Mouse (Mus musculus) hematopoietic stem cell, adult 5-6 weeks (primary cell): ENCODE results near the gene Zfp422. TPM values are rescaled to one million over a fixed set of nuclear protein-coding genes. Genes with fewer than 3 reads are reported as not detected.

Experiments
- ATAC-seq, 2 experiments: fragments of 125-278 bp in 1 of 2; replicated peaks in 1 of 2; 2 replicates each; pipeline ENCODE4 v1.8.0; 2016 to 2017; ENCODE audit warnings: inconsistent platforms in 2 of 2, mild to moderate bottlenecking in 2 of 2, moderate number of reproducible peaks in 2 of 2, low read depth in 1 of 2, moderate TSS enrichment in 1 of 2; ENCODE audit not compliant: low FRiP score in 2 of 2, poor library complexity in 2 of 2, severe bottlenecking in 2 of 2, insufficient read depth in 1 of 2, low TSS enrichment in 1 of 2
- total RNA-seq: library from RNA; stranded (forward); fragments of 172-1452, 232-1000 nt; gene quantifications from 2 replicates; pipeline ENCODE4 v1.2.3, GENCODE M21; 2017

Gene Zfp422
- total RNA-seq, 1 experiment from 2014 or later: 73.9 TPM

DNA sequence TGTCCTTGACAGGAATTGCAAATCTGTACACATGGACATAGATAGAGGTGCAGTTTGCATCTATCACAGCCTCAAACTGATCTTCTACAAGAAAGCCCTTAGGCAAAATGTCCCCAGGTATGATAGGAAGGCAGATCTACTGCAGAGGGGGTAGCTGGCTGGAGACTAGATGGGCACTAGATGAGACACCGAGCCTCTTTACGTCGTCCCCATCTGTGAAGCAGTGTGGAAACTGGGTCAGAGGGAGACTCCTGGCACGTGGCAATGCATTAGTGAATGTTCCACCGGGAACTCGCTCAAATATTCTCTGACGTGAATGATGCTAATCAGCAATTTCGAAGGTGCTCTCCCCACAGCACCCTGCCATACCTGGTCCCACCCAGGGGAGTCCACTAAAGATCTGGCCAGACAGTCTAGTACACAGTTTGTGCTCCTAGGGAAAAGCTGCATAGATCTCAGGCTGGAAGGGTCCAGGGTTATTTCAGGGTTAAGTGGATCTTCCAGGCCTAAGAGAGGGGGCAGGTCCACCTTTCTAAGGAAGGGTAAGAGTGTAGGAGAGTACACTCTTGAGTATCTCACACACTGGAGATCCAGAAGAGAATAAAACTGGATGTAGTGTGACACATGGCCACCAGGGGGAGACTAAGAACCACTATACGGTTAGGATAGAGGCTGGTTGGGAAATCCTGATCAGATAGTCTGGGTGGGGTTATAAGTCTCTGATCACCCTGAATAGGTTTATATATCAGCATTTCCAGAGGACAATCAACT is 25.1 kb upstream of the Zfp422 start:
- ATAC-seq: peak; percentile 46 to 63; a peak in 3 of 4 replicates

DNA sequence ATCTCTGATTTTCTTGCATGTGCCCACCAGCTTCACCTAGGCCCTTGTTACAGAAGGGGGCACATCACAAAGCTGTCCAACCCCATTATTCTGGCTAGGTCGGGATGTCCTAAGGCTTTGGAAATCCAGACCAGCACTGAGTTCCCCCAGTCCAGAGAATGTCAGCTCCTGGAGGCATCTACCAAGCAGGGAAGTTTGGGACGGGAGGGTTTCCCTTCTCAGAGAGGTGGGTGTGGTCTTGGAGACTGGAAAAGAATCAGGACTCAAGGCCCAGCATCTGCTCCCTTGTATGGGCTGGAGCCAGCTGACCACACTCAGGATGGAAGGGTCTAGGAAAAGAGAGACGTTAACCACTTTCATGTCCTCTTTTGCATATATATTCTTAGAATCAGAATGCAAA is 24.4 kb upstream of the Zfp422 start:
- ATAC-seq: no peak

DNA sequence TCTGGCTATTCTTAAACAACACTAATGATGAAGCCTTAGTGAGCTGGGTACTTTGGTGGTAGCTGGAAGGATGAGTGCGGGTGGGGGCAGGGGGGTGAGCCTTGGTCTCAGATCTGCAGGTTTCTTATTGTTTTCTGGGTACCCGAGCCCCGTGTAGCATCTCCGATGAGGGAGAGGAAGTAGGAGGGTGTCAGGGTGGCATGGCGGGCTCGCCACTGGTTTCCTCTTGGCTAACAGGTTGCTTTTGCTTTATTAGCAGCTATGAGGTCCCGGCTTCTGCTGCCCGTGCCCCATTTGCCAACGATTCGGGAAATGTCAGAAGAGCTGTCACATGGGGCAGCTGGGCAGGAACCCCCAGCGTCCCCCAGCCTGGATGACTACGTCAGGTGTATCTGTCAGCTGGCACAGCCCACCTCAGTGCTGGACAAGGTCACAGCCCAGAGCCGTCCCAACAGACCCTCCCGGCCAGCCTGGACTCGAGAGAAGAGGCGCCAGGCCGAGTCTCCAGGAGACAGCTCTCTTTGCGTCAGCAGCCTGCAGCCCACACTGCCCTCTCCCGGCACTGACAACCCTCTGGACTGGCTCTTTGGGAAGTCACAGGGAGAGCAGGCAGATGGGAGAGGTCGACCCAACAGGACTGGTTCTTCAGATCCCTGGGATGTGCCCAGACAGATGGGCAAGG is 22.8 kb upstream of the Zfp422 start:
- peak; percentile 32 to 62; a peak in 3 of 4 replicates for ATAC-seq

GRCm38 (mm10) chr6:116650406-116650805 is 21.6 kb upstream of the Zfp422 start, which contains the start of gene Depp1:
Gene Depp1 (plus strand): TSS chr6:116650609.
- peak; percentile 43 to 54 for ATAC-seq

DNA sequence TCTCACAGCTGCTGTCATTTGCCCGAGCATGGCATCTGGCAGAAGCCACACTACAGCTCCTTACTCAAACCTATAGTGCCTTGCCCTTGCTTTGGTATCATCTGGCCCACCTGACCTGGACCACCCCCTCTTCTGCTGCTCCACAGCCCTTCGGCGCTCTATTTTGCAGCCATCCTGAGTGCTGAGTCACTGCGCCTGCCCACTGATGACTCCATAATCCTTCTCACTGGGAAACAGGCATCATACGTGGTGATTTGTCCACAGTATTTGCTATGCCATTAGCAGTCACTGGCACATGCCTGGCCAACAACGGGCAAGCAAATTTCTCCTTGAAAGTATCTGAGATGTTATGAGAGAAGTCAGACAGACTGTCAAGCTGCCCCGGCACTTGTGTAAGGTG is 21.0 kb upstream of the Zfp422 start:
- ATAC-seq: 0 out of 4 replicates have a peak, but pooled peaks of 1 of the 2 experiments have one; percentile 8

DNA sequence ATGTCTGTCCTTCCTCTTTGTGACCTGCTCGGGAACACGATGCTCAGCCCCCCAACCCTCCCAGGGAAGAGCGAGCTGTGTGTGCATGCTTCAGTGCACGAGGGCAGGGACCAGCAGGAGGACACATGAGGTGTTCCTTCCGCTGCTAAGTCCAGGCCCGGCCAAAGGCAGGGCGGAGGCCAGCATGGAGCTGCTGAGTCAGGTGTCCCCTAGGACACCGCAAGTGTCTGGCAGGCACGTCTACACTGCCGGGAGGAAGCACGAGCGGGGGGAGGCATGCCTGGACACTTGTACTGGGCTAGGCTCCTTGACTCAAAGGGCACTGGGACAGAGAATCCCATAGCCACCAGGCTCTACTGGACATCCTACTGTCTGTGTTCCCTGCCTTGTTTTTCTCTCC is 19.0 kb upstream of the Zfp422 start:
- no peak for ATAC-seq

DNA sequence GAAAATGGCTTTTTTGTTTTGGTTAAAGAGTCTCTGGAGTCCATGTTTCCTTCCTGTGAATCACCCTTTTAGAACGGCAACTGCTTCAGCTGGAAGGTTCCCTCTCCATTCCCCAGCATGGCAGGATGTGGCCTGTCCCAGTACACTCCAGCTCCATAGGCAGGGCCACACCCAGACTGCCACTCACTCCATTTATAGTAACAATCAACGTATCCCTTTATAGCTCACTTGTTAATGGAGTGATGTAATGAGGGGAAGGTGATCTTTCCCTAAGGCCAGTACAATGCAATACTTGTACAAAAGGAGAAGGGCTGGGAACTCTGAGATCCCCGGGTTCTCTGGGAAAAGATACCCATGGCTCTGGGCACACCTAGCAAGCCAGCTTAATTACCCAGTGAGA is 15.5 kb upstream of the Zfp422 start:
- no peak for ATAC-seq

DNA sequence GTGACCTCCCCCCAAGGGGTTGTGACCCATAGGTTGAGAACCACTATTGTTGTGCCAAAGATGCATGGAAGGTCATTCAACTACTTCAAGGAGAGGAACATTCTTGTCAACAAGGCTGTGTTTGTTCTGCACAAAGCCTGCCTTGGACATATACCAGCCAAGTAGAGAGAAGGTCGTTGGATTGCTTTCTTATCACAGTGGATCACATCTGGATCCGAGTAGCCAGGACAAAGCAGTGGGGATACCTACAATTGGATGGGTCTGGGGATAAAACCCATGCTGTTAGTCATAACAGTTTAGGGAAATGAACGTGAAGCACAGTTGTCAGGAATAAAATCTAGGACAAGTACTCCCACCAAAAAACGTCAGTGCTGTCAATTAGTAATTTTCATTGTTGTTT is 15.1 kb upstream of the Zfp422 start:
- no peak for ATAC-seq

- ATAC-seq: no peak
These were observed 14.1 kb upstream of the Zfp422 start for GRCm38 (mm10) chr6:116642942-116643341.

- no peak for ATAC-seq
These were observed 10.9 kb upstream of the Zfp422 start for GRCm38 (mm10) chr6:116639663-116640062.

DNA sequence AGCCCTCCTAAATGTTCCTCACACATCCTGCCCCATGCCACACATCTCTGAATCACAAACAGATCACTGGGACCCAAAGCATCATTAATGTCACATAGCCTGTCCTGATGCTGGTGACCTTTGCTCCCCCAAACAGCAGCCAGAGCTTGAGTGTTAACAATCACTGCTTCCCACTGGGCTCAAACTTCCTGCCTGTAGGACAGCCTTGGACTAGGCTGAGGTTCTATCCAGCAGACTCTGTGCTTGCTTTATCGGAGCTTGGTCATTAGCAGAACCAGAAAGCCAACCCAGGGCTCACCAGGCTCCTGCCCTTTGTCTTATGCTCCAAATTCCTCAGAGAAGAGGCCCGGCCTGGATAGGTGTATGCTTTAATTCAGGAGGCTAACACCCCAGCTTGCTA is 10.1 kb upstream of the Zfp422 start:
- no peak for ATAC-seq

DNA sequence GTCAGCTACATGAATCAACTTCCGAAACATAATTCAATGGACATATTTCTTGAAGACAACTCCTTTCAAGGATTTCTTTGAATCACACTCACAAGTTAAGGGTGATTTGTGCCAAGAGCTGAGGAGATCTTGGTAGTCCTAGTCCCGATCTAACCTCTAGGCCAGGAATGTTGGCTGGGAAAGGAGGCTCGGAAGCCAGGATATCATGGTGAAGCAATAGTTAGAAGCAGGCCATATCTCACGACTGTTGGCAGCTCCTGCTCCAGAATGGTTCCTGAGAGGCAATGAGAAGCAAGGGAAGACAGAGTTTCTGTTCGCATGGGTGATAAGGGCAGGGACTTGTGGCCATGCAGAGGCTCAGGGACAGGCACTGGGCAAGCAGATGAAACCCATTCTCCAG is 8.7 kb upstream of the Zfp422 start:
- ATAC-seq: no peak

GRCm38 (mm10) chr6:116636581-116637235 is 7.9 kb upstream of the Zfp422 start:
- ATAC-seq: no peak

GRCm38 (mm10) chr6:116635251-116636180 is 6.7 kb upstream of the Zfp422 start:
- ATAC-seq: peak; percentile 28 to 42; a peak in 3 of 4 replicates

- ATAC-seq: no peak
These were observed 5.2 kb upstream of the Zfp422 start for GRCm38 (mm10) chr6:116633741-116634695.

GRCm38 (mm10) chr6:116632129-116632528 is 3.3 kb upstream of the Zfp422 start:
- ATAC-seq: peak; percentile 30 to 49; a peak in 1 of 4 replicates
